Mouse (Mus musculus) lung, embryonic 16.5 days (tissue): Measurements from ENCODE around the gene Dnah12. TPM values are rescaled to one million over a fixed set of nuclear protein-coding genes. Genes with fewer than 3 reads are reported as not detected.
"Not testable (repeated sequence)": the region's sequence is repeated elsewhere in the genome, so short reads cannot be mapped to it uniquely, and the experiment has no call there.

Source experiments
- ATAC-seq: fragments of 200-750 bp; cut with Nextera tagmentation; 2 replicates; pipeline ENCODE4 v1.8.0; 2017; ENCODE audit warnings: low read depth, mild to moderate bottlenecking, moderate library complexity
- H3K27ac ChIP-seq: fragments of 300-500 bp; sonication (generic); 2 replicates; pipeline ENCODE4 v1.5.1; 2014; ENCODE audit warnings: mild to moderate bottlenecking, control low read depth, low read length
- H3K27me3 ChIP-seq: fragments of 300-500 bp; sonication (generic); 2 replicates; pipeline ENCODE4 v1.6.1; 2014; ENCODE audit warnings: low read depth, low read length, mixed read lengths; ENCODE audit not compliant: control insufficient read depth, insufficient read depth
- H3K36me3 ChIP-seq: fragments of 300-500 bp; sonication (generic); 2 replicates; pipeline ENCODE4 v1.6.1; 2014; ENCODE audit warnings: low read length; ENCODE audit not compliant: control insufficient read depth, insufficient read depth
- H3K4me1 ChIP-seq: fragments of 300-500 bp; sonication (generic); replicated peaks from 2 replicates; pipeline ENCODE4 v1.6.1; 2014; ENCODE audit warnings: low read length, mixed read lengths; ENCODE audit not compliant: control insufficient read depth, insufficient read depth
- H3K4me2 ChIP-seq: fragments of 300-500 bp; sonication (generic); 2 replicates; pipeline ENCODE4 v1.6.1; 2014; ENCODE audit warnings: low read depth, low read length, control low read depth
- H3K4me3 ChIP-seq: fragments of 300-500 bp; sonication (generic); 2 replicates; pipeline ENCODE4 v1.5.1; 2014; ENCODE audit warnings: mild to moderate bottlenecking, low read length, control low read depth
- H3K9ac ChIP-seq: fragments of 300-500 bp; sonication (generic); 2 replicates; pipeline ENCODE4 v1.6.1; 2014; ENCODE audit warnings: low read length, control low read depth
- H3K9me3 ChIP-seq: fragments of 300-500 bp; sonication (generic); 2 replicates; pipeline ENCODE4 v1.6.1; 2016; ENCODE audit warnings: low read length; ENCODE audit not compliant: control insufficient read depth
- WGBS: fragments of 180-500 bp; shearing (Covaris S2); extraction: QIAGEN DNeasy Blood & Tissue Kit; methylation state at CpG from one replicate; pipeline ENCODE4 v1.1.7; 2014; 5-methylcytosine and 5-hydroxymethylcytosine counted together
- polyA plus RNA-seq: library from polyadenylated mRNA; unstranded; fragments of >200 nt; fragmentation: Nextera tagmentation; extraction: Ambion mirVana; gene quantifications from 2 replicates; pipeline ENCODE4 v1.2.1, GENCODE M21; 2015

Gene Dnah12
- polyA plus RNA-seq, 1 experiment from 2014 or later, result 0.93 TPM

DNA sequence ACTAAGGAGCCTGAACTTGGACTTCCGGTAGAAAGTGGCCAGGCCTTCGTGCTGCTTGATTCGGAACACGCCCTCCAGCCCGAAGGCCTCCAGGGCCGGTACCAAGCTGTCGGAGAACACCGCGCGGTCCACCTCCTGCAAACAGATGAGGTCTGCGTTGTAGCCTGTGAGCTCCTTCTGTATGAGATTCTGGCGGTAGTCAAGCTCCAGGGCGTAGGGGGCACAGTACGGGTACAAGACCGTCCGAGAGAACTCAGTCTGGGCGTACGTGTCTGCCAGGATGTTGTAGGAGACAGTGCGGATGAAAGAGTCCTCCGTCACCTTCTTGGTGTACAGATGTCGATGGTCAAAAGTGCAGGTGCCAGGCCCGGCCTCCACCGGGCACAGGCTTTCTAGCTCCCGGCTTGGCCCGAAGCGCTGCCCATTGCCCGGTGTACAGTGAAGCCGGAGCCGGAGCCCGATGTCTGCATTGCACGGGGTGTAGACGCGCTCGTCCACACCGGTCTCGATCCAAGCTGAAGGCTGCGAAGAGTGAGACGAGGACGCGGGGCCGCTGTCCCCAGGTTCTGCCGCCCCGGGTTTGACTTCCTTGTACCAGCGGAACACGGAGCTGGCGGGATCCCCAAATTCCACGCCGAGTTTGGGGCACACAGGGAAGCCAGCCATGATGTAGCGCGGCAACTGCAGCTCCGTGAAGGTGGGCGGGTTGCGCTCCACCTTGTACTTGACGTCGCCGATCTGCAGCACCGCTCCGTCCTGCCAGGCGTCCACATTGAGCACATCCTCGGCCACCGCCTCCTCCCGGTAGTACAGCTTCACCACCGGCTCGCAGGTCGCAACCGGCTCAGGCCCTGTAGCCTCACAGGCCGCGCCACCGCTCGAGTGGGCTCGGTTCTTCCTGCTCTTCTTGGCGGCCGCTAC is 24.4 kb upstream of the Dnah12 start:
- WGBS, result under 1% methylated on average over 73 of the region's 73 CpGs
- Histone ChIP-seq H3K4me1 (peaks cover 15% of the 10 kb centered on the region), H3K9ac (peak overlapping the region; percentile 86), H3K4me2 (peak overlapping the region; percentile 96), H3K36me3 (peaks cover 14% of the 10 kb centered on the region), H3K4me3 (peak overlapping the region; percentile 94), H3K9me3 (no peaks in the 10 kb centered on the region), H3K27ac (peak overlapping the region; percentile 88), H3K27me3 (no peaks in the 10 kb centered on the region)
- ATAC-seq, result peak; percentile 45

DNA sequence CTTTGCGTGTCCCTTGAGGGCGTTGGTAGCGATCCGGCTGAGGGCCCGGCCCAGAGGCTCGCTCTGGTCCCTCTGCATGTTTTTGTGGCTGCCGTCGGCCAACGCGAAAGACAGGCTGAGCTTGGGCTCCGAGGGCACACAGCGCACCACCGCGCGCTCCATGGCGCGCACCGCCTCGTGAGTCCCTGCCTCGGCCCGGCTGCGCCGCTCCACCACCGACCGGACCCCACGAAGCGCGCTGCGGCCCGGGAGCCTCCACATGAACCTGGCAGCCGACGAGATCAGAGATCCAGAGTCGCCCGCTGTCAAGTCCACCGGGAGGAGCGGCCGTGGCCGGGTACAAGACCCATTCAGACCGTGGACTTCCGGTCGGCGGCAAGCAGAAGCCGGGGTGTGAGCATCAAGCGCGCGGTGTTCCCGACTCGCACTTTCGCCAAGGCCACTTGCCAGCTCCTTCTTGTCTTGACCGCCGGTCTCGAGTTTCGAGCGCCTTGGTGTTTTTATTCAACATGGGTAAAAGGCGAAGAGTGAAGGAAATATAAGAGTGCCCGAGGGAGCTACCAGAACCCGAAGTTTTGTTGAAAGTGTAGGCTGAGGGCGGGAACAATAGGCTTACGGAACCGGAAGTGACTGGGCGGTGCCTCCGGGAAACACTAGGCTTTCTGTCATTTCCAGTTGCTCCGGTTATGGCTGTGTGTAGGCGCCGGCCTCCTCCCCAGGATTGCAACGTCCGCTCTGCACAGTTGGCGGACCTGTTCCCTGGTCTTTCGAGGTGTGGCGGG is 23.6 kb upstream of the Dnah12 start, which contains the start of gene Pde12:
Gene Pde12 (minus strand): TSS at position 592 of the 782 bp plus-strand sequence.
- 0% methylated on average over 68 of the region's 70 CpGs for WGBS
- H3K4me1 ChIP-seq, result peaks cover 15% of the 10 kb centered on the region
- H3K4me3 ChIP-seq, result peak within 1 kb of the TSS; percentile 94
- peaks cover 9% of the 10 kb centered on the region for H3K36me3 ChIP-seq
- ATAC-seq, result peak; percentile 94
- peak within 1 kb of the TSS; percentile 96 for H3K4me2 ChIP-seq
- H3K27me3 ChIP-seq, result no peaks in the 10 kb centered on the region
- no peaks in the 10 kb centered on the region for H3K9me3 ChIP-seq
- peak within 1 kb of the TSS; percentile 86 for H3K9ac ChIP-seq
- peak within 1 kb of the TSS; percentile 88 for H3K27ac ChIP-seq

DNA sequence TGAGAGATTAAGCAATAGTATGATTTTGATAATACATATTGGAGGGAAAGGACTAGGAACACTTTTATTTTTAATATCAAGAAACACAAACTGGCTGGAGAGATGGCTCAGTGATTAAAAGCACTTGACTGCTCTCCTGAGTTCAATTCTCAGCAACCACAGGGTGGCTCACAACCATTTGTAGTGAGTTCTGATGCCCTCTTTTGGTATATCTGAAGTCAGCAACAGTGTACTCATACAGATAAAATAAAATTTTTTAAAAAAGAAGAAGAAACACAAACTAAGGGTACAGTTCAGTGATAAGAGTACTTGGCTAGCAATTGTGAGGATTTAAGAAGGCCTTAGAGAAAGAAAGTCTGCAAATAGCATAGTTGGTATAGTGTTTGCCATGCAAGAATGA is 22.1 kb upstream of the Dnah12 start:
- no peaks in the 10 kb centered on the region for H3K9me3 ChIP-seq
- H3K27ac ChIP-seq, result no peak overlapping the region
- peaks cover 1% of the 10 kb centered on the region for H3K36me3 ChIP-seq
- ATAC-seq, result no peak
- H3K27me3 ChIP-seq, result no peaks in the 10 kb centered on the region
- H3K9ac ChIP-seq, result no peak overlapping the region
- H3K4me3 ChIP-seq, result no peak overlapping the region
- H3K4me2 ChIP-seq, result no peak overlapping the region
- H3K4me1 ChIP-seq, result peaks cover 15% of the 10 kb centered on the region

DNA sequence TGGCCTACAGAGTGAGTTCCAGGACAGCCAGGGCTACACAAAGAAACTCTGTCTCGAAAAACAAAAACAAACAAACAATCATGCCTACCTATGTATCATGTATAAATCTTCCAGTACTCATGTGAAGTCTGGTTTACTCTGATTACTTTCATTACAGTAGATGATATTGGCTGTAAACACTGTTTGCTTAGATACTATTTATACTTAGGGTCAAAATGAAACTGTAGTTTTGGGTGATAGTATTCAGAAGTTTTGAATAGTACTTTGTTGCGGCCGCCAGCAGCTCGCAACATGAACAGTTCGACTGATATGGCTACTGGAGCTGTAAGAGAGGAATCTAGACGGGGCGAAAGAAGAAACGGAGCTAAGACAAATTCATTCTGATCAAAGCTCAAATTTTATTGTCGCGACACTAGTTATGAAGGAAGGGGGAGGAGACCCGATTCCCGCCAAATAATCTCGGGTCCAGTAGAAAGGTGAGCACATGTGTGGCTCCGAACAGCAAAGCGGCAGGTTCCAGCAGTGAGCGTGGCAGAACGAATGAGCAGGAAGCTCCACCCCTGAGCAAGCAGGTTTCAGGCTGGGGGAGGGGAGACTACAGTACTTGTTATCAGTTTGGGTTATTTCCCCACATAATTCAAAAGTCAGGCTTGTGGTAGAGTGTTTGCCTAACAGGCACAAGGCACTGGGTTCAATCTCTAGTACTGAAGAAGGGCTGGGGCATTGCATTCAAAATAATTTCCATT is 21.0 kb upstream of the Dnah12 start:
- not testable (repeated sequence) for H3K9me3 ChIP-seq, H3K36me3 ChIP-seq, H3K9ac ChIP-seq, H3K27me3 ChIP-seq, H3K4me2 ChIP-seq, H3K4me3 ChIP-seq, H3K27ac ChIP-seq, ATAC-seq
- H3K4me1 ChIP-seq, result peaks cover 10% of the 10 kb centered on the region
- 49% methylated on average over 17 of the region's 17 CpGs for WGBS

GRCm38 (mm10) chr14:26674476-26675169 is 18.5 kb upstream of the Dnah12 start:
- WGBS, result 70% methylated on average over 2 of the region's 2 CpGs
- not testable (repeated sequence) for H3K36me3 ChIP-seq, H3K27ac ChIP-seq, H3K9ac ChIP-seq, H3K9me3 ChIP-seq, H3K4me1 ChIP-seq, H3K27me3 ChIP-seq, H3K4me3 ChIP-seq, ATAC-seq, H3K4me2 ChIP-seq

DNA sequence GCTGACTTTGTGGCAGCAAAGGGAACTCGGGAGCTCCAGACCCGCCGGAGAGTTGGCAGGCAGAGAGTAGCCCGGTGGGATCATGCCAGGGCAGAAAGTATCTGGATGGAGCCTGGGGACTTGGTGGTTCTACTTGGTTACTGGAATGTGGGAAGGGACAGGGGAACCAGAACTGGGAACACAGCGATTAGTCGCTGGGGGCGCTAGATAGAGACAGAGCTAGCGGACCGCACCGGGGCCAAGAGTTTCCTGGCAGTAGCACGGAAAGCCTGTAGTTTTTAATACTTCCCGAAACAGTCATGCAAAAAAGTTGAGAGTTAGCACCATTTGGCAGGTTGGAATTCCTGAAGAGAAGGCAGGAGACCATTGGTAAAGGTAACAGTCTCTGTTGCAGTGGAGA is 17.7 kb upstream of the Dnah12 start:
- Histone ChIP-seq H3K27ac (no peak overlapping the region), H3K9me3 (no peaks in the 10 kb centered on the region), H3K27me3 (no peaks in the 10 kb centered on the region), H3K9ac (no peak overlapping the region), H3K4me2 (no peak overlapping the region), H3K4me1 (peaks cover 3% of the 10 kb centered on the region), H3K36me3 (no peaks in the 10 kb centered on the region), H3K4me3 (no peak overlapping the region)
- 15% methylated on average over 12 of the region's 12 CpGs for WGBS
- no peak for ATAC-seq

GRCm38 (mm10) chr14:26675791-26676190 is 17.3 kb upstream of the Dnah12 start:
- no peaks in the 10 kb centered on the region for H3K4me1 ChIP-seq
- H3K27me3 ChIP-seq, result no peaks in the 10 kb centered on the region
- no peaks in the 10 kb centered on the region for H3K9me3 ChIP-seq
- H3K36me3 ChIP-seq, result no peaks in the 10 kb centered on the region
- H3K4me2 ChIP-seq, result no peak overlapping the region
- ATAC-seq, result no peak
- no peak overlapping the region for H3K9ac ChIP-seq
- H3K27ac ChIP-seq, result no peak overlapping the region
- WGBS, result 76% methylated on average over 5 of the region's 5 CpGs
- no peak overlapping the region for H3K4me3 ChIP-seq

- ATAC-seq, result no peak
- H3K4me1 ChIP-seq, result no peaks in the 10 kb centered on the region
- H3K36me3 ChIP-seq, result no peaks in the 10 kb centered on the region
- H3K4me2 ChIP-seq, result no peak overlapping the region
- no peak overlapping the region for H3K9ac ChIP-seq
- no peaks in the 10 kb centered on the region for H3K27me3 ChIP-seq
- no peaks in the 10 kb centered on the region for H3K9me3 ChIP-seq
- no peak overlapping the region for H3K27ac ChIP-seq
- no peak overlapping the region for H3K4me3 ChIP-seq
- WGBS, result 45% methylated on average over 2 of the region's 2 CpGs
These were observed 2.3 kb upstream of the Dnah12 start for GRCm38 (mm10) chr14:26690727-26691126.
